Mouse (Mus musculus) right cerebral cortex, postnatal 4 days (tissue): ENCODE data around the gene Stt3b.
"Not testable (repeated sequence)": the region's sequence is repeated elsewhere in the genome, so short reads cannot be mapped to it uniquely, and the experiment has no call there.

Experiments
- DNase-seq: peaks from one replicate; pipeline ENCODE4 v3.0.0-alpha.2; 2022

Stt3b gene

GRCm38 (mm10) chr9:115317049-115317448 lies 6.8 kb upstream of the Stt3b start:
- no peak for DNase-seq

GRCm38 (mm10) chr9:115314556-115314955 lies 4.3 kb upstream of the Stt3b start:
- DNase-seq = no peak

GRCm38 (mm10) chr9:115313830-115314229 lies 3.6 kb upstream of the Stt3b start:
- no peak for DNase-seq

- no peak for DNase-seq
Measured at GRCm38 (mm10) chr9:115311223-115311520, 951 bp upstream of the Stt3b start.

- DNase-seq = no peak
Measured at GRCm38 (mm10) chr9:115309977-115310345, 260 bp downstream of the Stt3b start.

- no peak for DNase-seq
Measured at GRCm38 (mm10) chr9:115309381-115309971, 745 bp downstream of the Stt3b start.

- no peak for DNase-seq
Measured at GRCm38 (mm10) chr9:115308941-115309380, 1.3 kb downstream of the Stt3b start.

GRCm38 (mm10) chr9:115308401-115308800 lies 1.8 kb downstream of the Stt3b start:
- DNase-seq = no peak

- DNase-seq = no peak
Measured at GRCm38 (mm10) chr9:115306202-115306601, 4.0 kb downstream of the Stt3b start.

- no peak for DNase-seq
Measured at GRCm38 (mm10) chr9:115304149-115304548, 6.1 kb downstream of the Stt3b start.

- DNase-seq = no peak
Measured at GRCm38 (mm10) chr9:115301593-115301992, 8.6 kb downstream of the Stt3b start.

- no peak for DNase-seq
Measured at GRCm38 (mm10) chr9:115301002-115301579, 9.1 kb downstream of the Stt3b start.

GRCm38 (mm10) chr9:115296738-115297137 lies 13.5 kb downstream of the Stt3b start:
- no peak for DNase-seq

GRCm38 (mm10) chr9:115293920-115294594 lies 16.2 kb downstream of the Stt3b start:
- no peak for DNase-seq

- DNase-seq = no peak
Measured at GRCm38 (mm10) chr9:115287774-115288434, 22.3 kb downstream of the Stt3b start.

- no peak for DNase-seq
Measured at GRCm38 (mm10) chr9:115284385-115284784, 25.8 kb downstream of the Stt3b start.

GRCm38 (mm10) chr9:115283403-115283802 lies 26.8 kb downstream of the Stt3b start:
- no peak for DNase-seq

- DNase-seq = no peak
Measured at GRCm38 (mm10) chr9:115278641-115279040, 31.6 kb downstream of the Stt3b start.

GRCm38 (mm10) chr9:115274806-115275205 lies 35.4 kb downstream of the Stt3b start:
- no peak for DNase-seq

- DNase-seq = no peak
Measured at GRCm38 (mm10) chr9:115273095-115273649, 37.0 kb downstream of the Stt3b start.

- not testable (repeated sequence) for DNase-seq
Measured at GRCm38 (mm10) chr9:115272451-115272850, 37.8 kb downstream of the Stt3b start.

- no peak for DNase-seq
Measured at GRCm38 (mm10) chr9:115271556-115271955, 38.7 kb downstream of the Stt3b start.

- no peak for DNase-seq
Measured at GRCm38 (mm10) chr9:115261896-115262295, 48.3 kb downstream of the Stt3b start.

- no peak for DNase-seq
Measured at GRCm38 (mm10) chr9:115261456-115261855, 48.8 kb downstream of the Stt3b start.
